Mouse (Mus musculus): Measurements from ENCODE around the gene Clasrp. TPM values are rescaled to one million over a fixed set of nuclear protein-coding genes. Genes with fewer than 3 reads are reported as not detected.

Gene Clasrp
- polyA plus RNA-seq, 1 experiment from 2014 or later: 61.3 TPM

DNA sequence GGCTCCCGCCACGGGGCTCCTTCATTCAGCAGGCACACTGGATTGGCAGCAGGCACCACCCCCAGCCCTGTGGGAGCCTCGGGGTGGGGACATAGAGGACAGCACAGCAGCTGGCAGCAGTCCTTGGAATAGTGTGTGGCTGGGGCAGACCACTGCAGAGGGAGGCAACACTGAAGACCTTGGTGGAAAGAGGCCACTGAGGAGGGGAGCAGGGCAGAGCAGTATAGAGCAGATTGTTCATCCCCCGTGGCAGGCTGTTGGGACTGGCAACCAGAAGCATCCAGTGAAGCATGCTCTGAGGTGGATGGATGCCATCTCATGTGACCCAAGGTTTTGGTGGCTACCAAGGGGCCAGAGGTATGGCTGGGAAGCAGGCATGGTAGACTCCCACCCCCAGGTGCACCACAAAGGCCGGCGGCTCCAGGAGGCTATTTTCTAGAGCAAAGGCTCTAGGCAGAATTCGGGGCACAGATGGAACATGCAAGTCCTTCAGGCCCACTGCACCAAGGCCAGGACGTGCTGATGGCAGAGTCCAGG lies 62.1 kb downstream of the Clasrp start:
- WGBS: 47% methylated on average over 8 of the region's 8 CpGs
- no peak overlapping the region for H3K9ac ChIP-seq (replicated peaks)
- H3K27ac ChIP-seq (replicated peaks): peak overlapping the region; percentile 75

GRCm38 (mm10) chr7:19541681-19542154 lies 62.6 kb downstream of the Clasrp start:
- Histone ChIP-seq H3K27ac (replicated peaks) (peak overlapping the region; percentile 75), H3K9ac (replicated peaks) (no peak overlapping the region), H3K4me2 (replicated peaks) (no peak overlapping the region), H3K4me3 (no peak overlapping the region), H3K4me1 (peaks cover 34% of the 10 kb centered on the region), H3K27me3 (no peaks in the 10 kb centered on the region), H3K36me3 (no peaks in the 10 kb centered on the region), H3K9me3 (no peaks in the 10 kb centered on the region)
- WGBS: 58% methylated on average over 7 of the region's 7 CpGs
- ATAC-seq (replicated peaks): peak; percentile 54

More for the DNA sequence above, 62.1 kb downstream of the Clasrp start:
- Histone ChIP-seq H3K4me2 (replicated peaks) (no peak overlapping the region), H3K9me3 (no peaks in the 10 kb centered on the region), H3K36me3 (no peaks in the 10 kb centered on the region), H3K4me1 (peaks cover 35% of the 10 kb centered on the region), H3K27me3 (no peaks in the 10 kb centered on the region), H3K4me3 (no peak overlapping the region)
- ATAC-seq (replicated peaks): peak; percentile 86

DNA sequence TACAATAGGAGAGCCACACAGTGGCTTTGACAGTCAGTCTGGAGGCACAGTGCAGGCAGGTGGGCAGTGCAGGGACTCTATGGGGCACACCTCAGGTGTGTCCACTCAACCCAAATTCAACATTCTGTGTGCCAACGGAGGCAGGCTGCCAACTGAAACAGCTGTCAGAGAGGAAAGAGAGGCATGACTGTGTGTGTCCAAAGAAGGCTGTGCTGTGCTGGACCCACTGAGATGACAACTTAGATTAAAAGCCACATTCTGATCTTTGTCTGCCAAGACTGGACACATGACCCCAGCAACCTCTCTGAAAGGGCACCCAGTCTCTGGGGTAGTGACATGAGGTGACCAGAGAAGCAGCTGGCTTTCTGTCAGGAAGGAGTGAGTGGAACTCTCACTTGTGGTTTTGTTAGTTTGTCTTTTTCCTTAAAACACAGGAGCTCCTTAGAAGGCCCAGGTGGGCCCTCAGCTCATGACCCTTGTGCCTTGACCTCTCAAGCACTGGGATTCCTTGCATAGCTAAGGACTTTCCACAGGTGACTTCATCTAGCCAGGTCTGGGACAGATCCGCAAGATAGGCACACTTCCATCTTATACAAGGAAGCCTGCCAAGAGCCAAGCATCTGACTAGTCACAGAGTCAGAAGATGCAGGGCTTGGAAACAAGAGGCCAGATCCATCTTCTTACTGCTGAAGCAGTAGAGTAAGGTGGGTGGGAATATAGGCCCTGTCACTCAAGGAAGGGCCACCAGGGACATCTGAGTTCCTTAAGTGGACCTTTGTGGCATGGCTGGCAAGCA lies 63.3 kb downstream of the Clasrp start:
- H3K4me3 ChIP-seq: no peak overlapping the region
- no peaks in the 10 kb centered on the region for H3K27me3 ChIP-seq
- no peak overlapping the region for H3K4me2 ChIP-seq (replicated peaks)
- WGBS: 84% methylated on average over 2 of the region's 2 CpGs
- no peaks in the 10 kb centered on the region for H3K9me3 ChIP-seq
- no peak overlapping the region for H3K9ac ChIP-seq (replicated peaks)
- peaks cover 27% of the 10 kb centered on the region for H3K4me1 ChIP-seq
- H3K27ac ChIP-seq (replicated peaks): peak overlapping the region; percentile 75
- ATAC-seq (replicated peaks): no peak
- no peaks in the 10 kb centered on the region for H3K36me3 ChIP-seq

GRCm38 (mm10) chr7:19534676-19535075 lies 69.6 kb downstream of the Clasrp start:
- ATAC-seq (replicated peaks): 0 out of 2 replicates have a peak, but pooled peaks have one; percentile 17

GRCm38 (mm10) chr7:19532240-19532639 lies 72.0 kb downstream of the Clasrp start:
- H3K27ac ChIP-seq (replicated peaks): no peak overlapping the region
- H3K27me3 ChIP-seq: no peaks in the 10 kb centered on the region
- ATAC-seq (replicated peaks): no peak
- no peak overlapping the region for H3K9ac ChIP-seq (replicated peaks)
- 85% methylated on average over 14 of the region's 14 CpGs for WGBS
- H3K4me3 ChIP-seq: no peak overlapping the region
- H3K36me3 ChIP-seq: peaks cover 48% of the 10 kb centered on the region
- no peaks in the 10 kb centered on the region for H3K4me1 ChIP-seq
- H3K9me3 ChIP-seq: no peaks in the 10 kb centered on the region
- H3K4me2 ChIP-seq (replicated peaks): no peak overlapping the region

More at GRCm38 (mm10) chr7:19534676-19535075, 69.6 kb downstream of the Clasrp start:
- Histone ChIP-seq H3K9me3 (no peaks in the 10 kb centered on the region), H3K9ac (replicated peaks) (no peak overlapping the region), H3K36me3 (peaks cover 46% of the 10 kb centered on the region), H3K27me3 (no peaks in the 10 kb centered on the region), H3K27ac (replicated peaks) (no peak overlapping the region), H3K4me3 (no peak overlapping the region), H3K4me2 (replicated peaks) (no peak overlapping the region), H3K4me1 (no peaks in the 10 kb centered on the region)
- WGBS: 94% methylated on average over 10 of the region's 10 CpGs

DNA sequence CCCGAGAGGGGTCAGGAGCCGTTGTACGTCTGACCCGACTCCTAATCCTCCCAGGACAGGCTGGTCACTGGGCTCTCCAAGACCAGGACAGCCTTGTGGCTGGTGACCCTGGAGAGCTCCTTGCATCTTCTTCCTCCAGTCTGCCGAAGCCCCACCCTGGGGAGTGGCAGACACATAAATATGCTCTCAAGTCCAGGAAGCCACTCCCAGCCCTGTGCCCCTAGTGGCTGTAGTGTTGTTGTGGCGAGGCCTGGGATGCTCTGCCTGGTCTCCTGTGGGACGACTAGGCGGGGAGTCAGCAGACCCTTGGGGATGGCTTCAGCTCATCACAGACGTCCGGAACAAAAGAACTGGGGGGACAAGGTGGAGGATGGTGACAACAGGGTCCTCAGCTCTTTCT lies 73.2 kb downstream of the Clasrp start:
- H3K27me3 ChIP-seq: no peaks in the 10 kb centered on the region
- H3K4me2 ChIP-seq (replicated peaks): no peak overlapping the region
- no peaks in the 10 kb centered on the region for H3K9me3 ChIP-seq
- no peak overlapping the region for H3K27ac ChIP-seq (replicated peaks)
- ATAC-seq (replicated peaks): no peak
- H3K9ac ChIP-seq (replicated peaks): no peak overlapping the region
- WGBS: 84% methylated on average over 10 of the region's 10 CpGs
- no peak overlapping the region for H3K4me3 ChIP-seq
- no peaks in the 10 kb centered on the region for H3K4me1 ChIP-seq
- H3K36me3 ChIP-seq: peaks cover 48% of the 10 kb centered on the region

Other genes starting within 250 kb of the Clasrp start
- 23.9 and 24.0 TPM in 2 replicates for gene Cd3eap, start 245.0 kb downstream of the Clasrp start, polyA plus RNA-seq (2015; fragmentation: Nextera tagmentation; extraction: Ambion mirVana)
- gene Ppp1r13l, start 244.7 kb downstream of the Clasrp start, polyA plus RNA-seq (2015; fragmentation: Nextera tagmentation; extraction: Ambion mirVana): 2.6 and 2.7 TPM in 2 replicates
- gene Ercc2, start 222.5 kb downstream of the Clasrp start, polyA plus RNA-seq (2015; fragmentation: Nextera tagmentation; extraction: Ambion mirVana): 22.8 and 24.2 TPM in 2 replicates
- gene Klc3, start 200.4 kb downstream of the Clasrp start, polyA plus RNA-seq (2015; fragmentation: Nextera tagmentation; extraction: Ambion mirVana): 2.2 and 2.3 TPM in 2 replicates
- 0.19 and 0.31 TPM in 2 replicates for gene Ckm, start 199.7 kb downstream of the Clasrp start, polyA plus RNA-seq (2015; fragmentation: Nextera tagmentation; extraction: Ambion mirVana)
- gene Mark4, start 145.7 kb downstream of the Clasrp start, polyA plus RNA-seq (2015; fragmentation: Nextera tagmentation; extraction: Ambion mirVana): 18.3 and 18.8 TPM in 2 replicates
- gene Exoc3l2, start 141.2 kb downstream of the Clasrp start, polyA plus RNA-seq (2015; fragmentation: Nextera tagmentation; extraction: Ambion mirVana): 0.17 and 0.29 TPM in 2 replicates
- 4.9 and 5.4 TPM in 2 replicates for gene Bloc1s3, start 96.1 kb downstream of the Clasrp start, polyA plus RNA-seq (2015; fragmentation: Nextera tagmentation; extraction: Ambion mirVana)
- 35.3 and 43.0 TPM in 2 replicates for gene Trappc6a, start 96.1 kb downstream of the Clasrp start, polyA plus RNA-seq (2015; fragmentation: Nextera tagmentation; extraction: Ambion mirVana)
- gene Nkpd1, start 86.6 kb downstream of the Clasrp start, polyA plus RNA-seq (2015; fragmentation: Nextera tagmentation; extraction: Ambion mirVana): 0.66 and 0.75 TPM in 2 replicates
- 37.8 and 40.5 TPM in 2 replicates for gene Ppp1r37, start 41.4 kb downstream of the Clasrp start, polyA plus RNA-seq (2015; fragmentation: Nextera tagmentation; extraction: Ambion mirVana)
- 0.19 and 0.57 TPM in 2 replicates for gene Zfp296, start 27.2 kb downstream of the Clasrp start, polyA plus RNA-seq (2015; fragmentation: Nextera tagmentation; extraction: Ambion mirVana)
- 124 and 127 TPM in 2 replicates for gene Gemin7, start 26.9 kb downstream of the Clasrp start, polyA plus RNA-seq (2015; fragmentation: Nextera tagmentation; extraction: Ambion mirVana)
- 2.6 and 2.7 TPM in 2 replicates for gene Relb, start 25.0 kb upstream of the Clasrp start, polyA plus RNA-seq (2015; fragmentation: Nextera tagmentation; extraction: Ambion mirVana)
- gene Clptm1, start 60.5 kb upstream of the Clasrp start, polyA plus RNA-seq (2015; fragmentation: Nextera tagmentation; extraction: Ambion mirVana): 92.4 and 99.6 TPM in 2 replicates
- not detected in 2 replicates for gene Apoc2, start 73.5 kb upstream of the Clasrp start, polyA plus RNA-seq (2015; fragmentation: Nextera tagmentation; extraction: Ambion mirVana)
- not detected in 2 replicates for gene Gm44805, start 76.9 kb upstream of the Clasrp start, polyA plus RNA-seq (2015; fragmentation: Nextera tagmentation; extraction: Ambion mirVana)
- gene Apoc4, start 77.0 kb upstream of the Clasrp start, polyA plus RNA-seq (2015; fragmentation: Nextera tagmentation; extraction: Ambion mirVana): not detected in 2 replicates
- 1.2 TPM in 2 replicates for gene Apoc1, start 88.2 kb upstream of the Clasrp start, polyA plus RNA-seq (2015; fragmentation: Nextera tagmentation; extraction: Ambion mirVana)
- gene Apoe, start 94.7 kb upstream of the Clasrp start, polyA plus RNA-seq (2015; fragmentation: Nextera tagmentation; extraction: Ambion mirVana): 236 and 265 TPM in 2 replicates
- 137 and 147 TPM in 2 replicates for gene Tomm40, start 111.0 kb upstream of the Clasrp start, polyA plus RNA-seq (2015; fragmentation: Nextera tagmentation; extraction: Ambion mirVana)
- 42.6 and 45.3 TPM in 2 replicates for gene Nectin2, start 146.0 kb upstream of the Clasrp start, polyA plus RNA-seq (2015; fragmentation: Nextera tagmentation; extraction: Ambion mirVana)
- 6.8 TPM in 2 replicates for gene Bcam, start 166.5 kb upstream of the Clasrp start, polyA plus RNA-seq (2015; fragmentation: Nextera tagmentation; extraction: Ambion mirVana)
- not detected in 2 replicates for gene Cblc, start 192.3 kb upstream of the Clasrp start, polyA plus RNA-seq (2015; fragmentation: Nextera tagmentation; extraction: Ambion mirVana)
- gene Bcl3, start 218.3 kb upstream of the Clasrp start, polyA plus RNA-seq (2015; fragmentation: Nextera tagmentation; extraction: Ambion mirVana): 1.0 and 1.3 TPM in 2 replicates
- gene Gm19345, start 247.5 kb upstream of the Clasrp start, polyA plus RNA-seq (2015; fragmentation: Nextera tagmentation; extraction: Ambion mirVana): 7.6 and 8.4 TPM in 2 replicates

Measured in forebrain, embryonic 15.5 days (tissue).